Mouse (Mus musculus): ENCODE results near the gene Gnptg.

The Gnptg gene

GRCm38 (mm10) chr17:25239695-25240636 is at the start of gene Gnptg, which contains the start of gene Tsr3:
Gene Gnptg (minus strand): TSS chr17:25240124.
Gene Tsr3 (plus strand): TSS chr17:25240170.
- DNase-seq (ENCODE audit: low spot score), result peak; percentile 94

GRCm38 (mm10) chr17:25288842-25289241 is 48.9 kb upstream of the Gnptg start:
- peak; percentile 68 for DNase-seq (ENCODE audit: low spot score)

- DNase-seq (ENCODE audit: low spot score), result peak; percentile 78
Observed at GRCm38 (mm10) chr17:25285033-25285432, 45.1 kb upstream of the Gnptg start.

GRCm38 (mm10) chr17:25282133-25282532 is 42.2 kb upstream of the Gnptg start:
- peak; percentile 53 for DNase-seq (ENCODE audit: low spot score)

- DNase-seq (ENCODE audit: low spot score), result no peak
Observed at GRCm38 (mm10) chr17:25275833-25276232, 35.9 kb upstream of the Gnptg start.

- no peak for DNase-seq (ENCODE audit: low spot score)
Observed at GRCm38 (mm10) chr17:25274571-25275346, 34.8 kb upstream of the Gnptg start, which contains the start of gene Ube2i. Gene Ube2i (minus strand): TSS chr17:25274622.

- DNase-seq (ENCODE audit: low spot score), result peak; percentile 99
Observed at GRCm38 (mm10) chr17:25273706-25274501, 34.0 kb upstream of the Gnptg start.

GRCm38 (mm10) chr17:25272951-25273705 is 33.2 kb upstream of the Gnptg start:
- peak; percentile 93 for DNase-seq (ENCODE audit: low spot score)

GRCm38 (mm10) chr17:25272326-25272725 is 32.4 kb upstream of the Gnptg start:
- peak; percentile 58 for DNase-seq (ENCODE audit: low spot score)

GRCm38 (mm10) chr17:25270795-25271335 is 30.9 kb upstream of the Gnptg start:
- DNase-seq (ENCODE audit: low spot score), result no peak

GRCm38 (mm10) chr17:25264453-25264852 is 24.5 kb upstream of the Gnptg start:
- peak; percentile 73 for DNase-seq (ENCODE audit: low spot score)

- DNase-seq (ENCODE audit: low spot score), result peak; percentile 63
Observed at GRCm38 (mm10) chr17:25257804-25258261, 17.9 kb upstream of the Gnptg start.

GRCm38 (mm10) chr17:25256140-25256754 is 16.3 kb upstream of the Gnptg start, which contains the start of gene Baiap3:
Gene Baiap3 (minus strand): TSS chr17:25256364.
- no peak for DNase-seq (ENCODE audit: low spot score)

GRCm38 (mm10) chr17:25255110-25255509 is 15.2 kb upstream of the Gnptg start:
- DNase-seq (ENCODE audit: low spot score), result no peak

GRCm38 (mm10) chr17:25253760-25254159 is 13.8 kb upstream of the Gnptg start:
- no peak for DNase-seq (ENCODE audit: low spot score)

GRCm38 (mm10) chr17:25252643-25253042 is 12.7 kb upstream of the Gnptg start:
- peak; percentile 59 for DNase-seq (ENCODE audit: low spot score)

GRCm38 (mm10) chr17:25250181-25250835 is 10.4 kb upstream of the Gnptg start:
- DNase-seq (ENCODE audit: low spot score), result no peak

- no peak for DNase-seq (ENCODE audit: low spot score)
Observed at GRCm38 (mm10) chr17:25248033-25248750, 8.3 kb upstream of the Gnptg start.

GRCm38 (mm10) chr17:25244239-25244638 is 4.3 kb upstream of the Gnptg start:
- DNase-seq (ENCODE audit: low spot score), result no peak

Measured in MN1 (cell line).